Mouse (Mus musculus) gastrocnemius, postnatal 25 days (tissue): ENCODE measurements around the gene Capn8. TPM values are rescaled to one million over a fixed set of nuclear protein-coding genes. Genes with fewer than 3 reads are reported as not detected.

Experiments used
- DNase-seq: peaks from one replicate; pipeline ENCODE4 v3.0.0; 2022
- total RNA-seq, 2 experiments: library from RNA; stranded (reverse); gene quantifications; 1 replicate in 1 of 2; 2 replicates in 1 of 2; pipeline ENCODE4 v1.2.3; 2021

The Capn8 gene
- total RNA-seq, 2 experiments from 2014 or later, result not detected

DNA sequence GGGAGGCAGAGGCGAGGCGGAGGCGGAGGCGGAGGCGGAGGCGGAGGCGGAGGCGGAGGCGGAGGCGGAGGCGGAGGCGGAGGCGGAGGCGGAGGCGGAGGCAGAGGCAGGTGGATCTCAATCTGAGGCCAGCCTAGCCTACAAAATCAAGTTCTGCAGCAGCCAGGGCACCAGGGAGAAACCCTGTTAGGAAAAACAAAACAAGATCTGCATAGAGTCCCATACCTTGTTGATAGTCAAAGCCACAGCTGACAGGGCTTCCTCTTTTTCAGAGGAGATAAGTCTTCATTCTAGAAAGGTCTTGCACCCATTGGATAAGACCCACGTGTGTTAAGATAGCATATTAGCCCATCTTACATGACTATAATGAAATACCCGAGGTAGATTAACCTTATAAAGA is 113.3 kb downstream of the Capn8 start:
- no peak for DNase-seq

- DNase-seq, result no peak
Observed at GRCm38 (mm10) chr1:182679169-182679568, 114.4 kb downstream of the Capn8 start.

- DNase-seq, result no peak
Observed at GRCm38 (mm10) chr1:182679582-182679981, 114.8 kb downstream of the Capn8 start.

Other genes with a start within 250 kb of the Capn8 start
- 10 to 100 TPM; 16.5 to 17.7 TPM for gene Fbxo28, start 223.4 kb upstream of the Capn8 start, total RNA-seq
- 1 to 10 TPM; 8.5 to 8.6 TPM for gene Trp53bp2, start 155.8 kb upstream of the Capn8 start, total RNA-seq
- gene Capn2, start 47.4 kb upstream of the Capn8 start, total RNA-seq, result 10 to 100 TPM; 52.0 to 59.4 TPM
- not detected for gene Ccdc185, start 184.2 kb downstream of the Capn8 start, total RNA-seq
- under 1 TPM; 0.72 to 0.88 TPM for gene Susd4, start 198.9 kb downstream of the Capn8 start, total RNA-seq